Mouse (Mus musculus) forebrain, embryonic 11.5 days (tissue): Measurements from ENCODE around the gene Gm21988. TPM values are rescaled to one million over a fixed set of nuclear protein-coding genes. Genes with fewer than 3 reads are reported as not detected.

Experiments
- ATAC-seq: fragments of 200-750 bp; cut with Nextera tagmentation; replicated peaks from 2 replicates; pipeline ENCODE4 v1.8.0; 2017; ENCODE audit warnings: moderate TSS enrichment; ENCODE audit not compliant: low FRiP score
- DNase-seq: peaks from one replicate; pipeline ENCODE4 v3.0.0-alpha.2; 2017; ENCODE audit warnings: low spot score
- H3K27ac ChIP-seq: fragments of 300-500 bp; sonication (generic); 2 replicates; pipeline ENCODE4 v1.5.1; 2014; ENCODE audit warnings: low read depth, low read length
- H3K27me3 ChIP-seq: fragments of 300-500 bp; sonication (generic); 2 replicates; pipeline ENCODE4 v1.6.1; 2014; ENCODE audit warnings: mild to moderate bottlenecking, low read length, mixed read lengths; ENCODE audit not compliant: control insufficient read depth, insufficient read depth
- H3K36me3 ChIP-seq: fragments of 300-500 bp; sonication (generic); 2 replicates; pipeline ENCODE4 v1.6.1; 2014; ENCODE audit warnings: mild to moderate bottlenecking, low read length, moderate library complexity, mixed read lengths; ENCODE audit not compliant: control insufficient read depth, insufficient read depth
- H3K4me1 ChIP-seq: fragments of 300-500 bp; sonication (generic); replicated peaks from 2 replicates; pipeline ENCODE4 v1.6.1; 2014; ENCODE audit warnings: low read length, mixed read lengths; ENCODE audit not compliant: control insufficient read depth, insufficient read depth
- H3K4me2 ChIP-seq: fragments of 300-500 bp; sonication (generic); 2 replicates; pipeline ENCODE4 v1.6.1; 2014; ENCODE audit warnings: low read depth, mild to moderate bottlenecking, low read length, moderate library complexity, mixed read lengths; ENCODE audit not compliant: severe bottlenecking
- H3K4me3 ChIP-seq: fragments of 300-500 bp; sonication (generic); 2 replicates; pipeline ENCODE4 v1.5.1; 2014; ENCODE audit warnings: low read depth, low read length
- H3K9ac ChIP-seq: fragments of 300-500 bp; sonication (generic); 2 replicates; pipeline ENCODE4 v1.6.1; 2014; ENCODE audit warnings: low read length
- H3K9me3 ChIP-seq: fragments of 300-500 bp; sonication (generic); 2 replicates; pipeline ENCODE4 v1.6.1; 2016; ENCODE audit warnings: low read length, mixed read lengths; ENCODE audit not compliant: control insufficient read depth
- WGBS: fragments of 180-500 bp; shearing (Covaris S2); extraction: QIAGEN DNeasy Blood & Tissue Kit; methylation state at CpG from one replicate; pipeline ENCODE4 v1.1.7; 2014; 5-methylcytosine and 5-hydroxymethylcytosine counted together
- polyA plus RNA-seq: library from polyadenylated mRNA; unstranded; fragments of >200 nt; fragmentation: Nextera tagmentation; extraction: Ambion mirVana; gene quantifications from 2 replicates; pipeline ENCODE4 v1.2.1, GENCODE M21; 2014

Gene Gm21988
- polyA plus RNA-seq, 1 experiment from 2014 or later: 9.8 TPM

GRCm38 (mm10) chr11:70218741-70219470, 20.7 kb downstream of the Gm21988 start:
- Histone ChIP-seq H3K9ac (no peak overlapping the region), H3K4me1 (peaks cover 17% of the 10 kb centered on the region), H3K27me3 (peaks cover 24% of the 10 kb centered on the region), H3K27ac (no peak overlapping the region), H3K4me2 (0 out of 2 replicates have a peak overlapping the region, but pooled peaks have one; percentile 87), H3K36me3 (no peaks in the 10 kb centered on the region), H3K9me3 (no peaks in the 10 kb centered on the region), H3K4me3 (no peak overlapping the region)
- WGBS: 89% methylated on average over 15 of the region's 15 CpGs
- ATAC-seq (no peak), DNase-seq (peak; percentile 52)

- no peak for ATAC-seq
- Histone ChIP-seq H3K36me3 (no peaks in the 10 kb centered on the region), H3K9ac (no peak overlapping the region), H3K4me3 (no peak overlapping the region), H3K4me2 (no peak overlapping the region), H3K27me3 (peaks cover 32% of the 10 kb centered on the region), H3K27ac (no peak overlapping the region), H3K4me1 (peaks cover 20% of the 10 kb centered on the region), H3K9me3 (no peaks in the 10 kb centered on the region)
- 92% methylated on average over 4 of the region's 4 CpGs for WGBS
- DNase-seq: peak; percentile 32
These were observed 21.6 kb downstream of the Gm21988 start for GRCm38 (mm10) chr11:70218039-70218438.

- ATAC-seq (no peak), DNase-seq (peak; percentile 49)
- H3K27me3 ChIP-seq: peaks cover 32% of the 10 kb centered on the region
- no peak overlapping the region for H3K4me2 ChIP-seq
- 52% methylated on average over 3 of the region's 3 CpGs for WGBS
- H3K36me3 ChIP-seq: no peaks in the 10 kb centered on the region
- no peak overlapping the region for H3K27ac ChIP-seq
- no peak overlapping the region for H3K4me3 ChIP-seq
- H3K9ac ChIP-seq: no peak overlapping the region
- H3K4me1 ChIP-seq: peaks cover 12% of the 10 kb centered on the region
- no peaks in the 10 kb centered on the region for H3K9me3 ChIP-seq
These were observed 23.5 kb downstream of the Gm21988 start for GRCm38 (mm10) chr11:70216103-70216502.

GRCm38 (mm10) chr11:70215301-70215700, 24.3 kb downstream of the Gm21988 start:
- H3K9ac ChIP-seq: no peak overlapping the region
- 8% methylated on average over 22 of the region's 22 CpGs for WGBS
- ATAC-seq (no peak), DNase-seq (peak; percentile 52)
- H3K4me1 ChIP-seq: peaks cover 10% of the 10 kb centered on the region
- no peaks in the 10 kb centered on the region for H3K9me3 ChIP-seq
- H3K36me3 ChIP-seq: no peaks in the 10 kb centered on the region
- H3K4me2 ChIP-seq: no peak overlapping the region
- peaks cover 32% of the 10 kb centered on the region for H3K27me3 ChIP-seq
- H3K4me3 ChIP-seq: no peak overlapping the region; the same call in 1 of the 2 replicates
- H3K27ac ChIP-seq: no peak overlapping the region

- no peak overlapping the region for H3K9ac ChIP-seq
- H3K4me1 ChIP-seq: peaks cover 8% of the 10 kb centered on the region; the same call in 1 of the 2 replicates
- H3K27ac ChIP-seq: no peak overlapping the region
- no peak for ATAC-seq
- no peaks in the 10 kb centered on the region for H3K36me3 ChIP-seq
- peak overlapping the region; percentile 26 for H3K4me2 ChIP-seq
- H3K27me3 ChIP-seq: peaks cover 32% of the 10 kb centered on the region
- WGBS: 4% methylated on average over 18 of the region's 18 CpGs
- H3K9me3 ChIP-seq: no peaks in the 10 kb centered on the region
- no peak for DNase-seq
- H3K4me3 ChIP-seq: peak overlapping the region; percentile 3; the same call in 1 of the 2 replicates
These were observed 24.8 kb downstream of the Gm21988 start for GRCm38 (mm10) chr11:70214856-70215209.

- Histone ChIP-seq H3K27ac (no peak overlapping the region), H3K27me3 (peaks cover 32% of the 10 kb centered on the region)
- peak; percentile 63 for DNase-seq
These were observed 25.3 kb downstream of the Gm21988 start for GRCm38 (mm10) chr11:70214191-70214855.

GRCm38 (mm10) chr11:70213736-70214135, 25.9 kb downstream of the Gm21988 start:
- WGBS: 4% methylated on average over 26 of the region's 26 CpGs
- Histone ChIP-seq H3K36me3 (no peaks in the 10 kb centered on the region), H3K9me3 (no peaks in the 10 kb centered on the region), H3K27ac (no peak overlapping the region), H3K4me2 (peak overlapping the region; percentile 26), H3K4me3 (peak overlapping the region; percentile 3; the same call in 1 of the 2 replicates), H3K4me1 (peaks cover 8% of the 10 kb centered on the region; the same call in 1 of the 2 replicates), H3K27me3 (peaks cover 32% of the 10 kb centered on the region), H3K9ac (no peak overlapping the region)
- peak; percentile 54 for DNase-seq
- ATAC-seq: no peak

More at GRCm38 (mm10) chr11:70214191-70214855, 25.3 kb downstream of the Gm21988 start:
- Histone ChIP-seq H3K4me2 (peak overlapping the region; percentile 26), H3K4me3 (peak overlapping the region; percentile 3), H3K9ac (no peak overlapping the region), H3K9me3 (no peaks in the 10 kb centered on the region), H3K36me3 (no peaks in the 10 kb centered on the region), H3K4me1 (peaks cover 8% of the 10 kb centered on the region; the same call in 1 of the 2 replicates)
- WGBS: under 1% methylated on average over 46 of the region's 46 CpGs
- no peak for ATAC-seq

GRCm38 (mm10) chr11:70212896-70213295, 26.7 kb downstream of the Gm21988 start:
- DNase-seq (peak; percentile 68), ATAC-seq (no peak)
- Histone ChIP-seq H3K9me3 (no peaks in the 10 kb centered on the region), H3K36me3 (no peaks in the 10 kb centered on the region), H3K4me1 (peaks cover 8% of the 10 kb centered on the region; the same call in 1 of the 2 replicates), H3K4me2 (no peak overlapping the region), H3K27ac (no peak overlapping the region), H3K9ac (no peak overlapping the region), H3K27me3 (peaks cover 32% of the 10 kb centered on the region), H3K4me3 (no peak overlapping the region)
- 9% methylated on average over 9 of the region's 9 CpGs for WGBS
